Mouse (Mus musculus) megakaryocyte, adult 5-6 weeks (primary cell): ENCODE results near the gene Ppp1r8. TPM values are rescaled to one million over a fixed set of nuclear protein-coding genes. Genes with fewer than 3 reads are reported as not detected.
A peak's percentile ranks its signal among the peaks of the same experiment; 100 is the strongest.

Experiments
- ATAC-seq: 2 replicates; pipeline ENCODE4 v1.8.0; 2016; ENCODE audit warnings: mild to moderate bottlenecking, inconsistent platforms; ENCODE audit not compliant: poor library complexity, severe bottlenecking
- total RNA-seq, 2 experiments: library from RNA; stranded (forward) in 1 of 2; stranded (reverse) in 1 of 2; fragments of 153-499, 151-499 nt in 1 of 2; fragments of 221-1000, 200-1000 nt in 1 of 2; gene quantifications; 2 replicates each; pipeline versions ENCODE4 v1.2.3 to v1.2.4; 2015 to 2017

The Ppp1r8 gene
- total RNA-seq (2015) (25.7 and 29.6 TPM in 2 replicates), total RNA-seq (2017) (46.1 and 50.1 TPM in 2 replicates)

GRCm38 (mm10) chr4:132842970-132843704, at the start of gene Ppp1r8:
Ppp1r8 (minus strand) TSS chr4:132843169.
- peak; percentile 99 for ATAC-seq

GRCm38 (mm10) chr4:132884844-132885374, 41.9 kb upstream of the Ppp1r8 start:
- no peak for ATAC-seq

DNA sequence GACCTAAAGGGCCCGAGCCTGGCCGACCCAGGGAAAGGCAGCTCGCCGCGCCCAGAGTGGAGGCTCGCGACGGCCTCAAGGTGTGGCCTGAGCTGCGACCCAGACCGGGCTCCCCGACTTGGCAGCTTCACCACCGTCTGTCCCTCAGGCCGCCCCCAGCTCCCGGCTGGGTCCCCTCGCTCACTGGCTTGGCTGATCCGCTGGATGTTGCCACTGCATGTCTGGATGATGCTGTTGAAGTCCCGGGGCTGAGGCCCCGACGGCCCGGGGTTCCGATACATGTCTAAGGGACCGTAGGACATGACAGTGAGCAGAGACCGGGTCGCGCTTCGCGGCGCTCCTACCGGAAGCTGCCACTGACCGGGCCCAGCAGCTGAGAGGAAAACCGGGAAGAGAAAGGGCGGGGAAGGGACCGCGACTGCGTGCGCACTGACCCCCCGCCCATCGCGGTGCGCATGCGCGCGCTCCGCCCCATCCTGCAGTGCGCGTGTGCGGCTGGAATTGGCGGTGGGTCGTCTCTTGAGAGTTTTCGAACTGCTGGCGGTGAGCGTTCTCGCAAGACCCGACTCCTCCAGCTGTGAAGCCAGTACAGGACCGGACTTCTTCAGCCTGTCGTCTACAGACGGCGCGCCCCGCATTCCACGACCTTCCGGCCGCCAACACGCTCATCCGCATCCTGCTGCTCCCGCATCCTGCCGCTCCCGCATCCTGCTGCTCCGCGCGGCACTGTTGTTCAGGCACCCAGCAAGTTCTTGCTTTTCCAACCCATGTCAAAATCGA, 41.3 kb upstream of the Ppp1r8 start, which contains the start of gene Stx12:
Stx12 (minus strand) TSS at position 446 of the 780 bp plus-strand sequence.
- ATAC-seq = peak; percentile 71

DNA sequence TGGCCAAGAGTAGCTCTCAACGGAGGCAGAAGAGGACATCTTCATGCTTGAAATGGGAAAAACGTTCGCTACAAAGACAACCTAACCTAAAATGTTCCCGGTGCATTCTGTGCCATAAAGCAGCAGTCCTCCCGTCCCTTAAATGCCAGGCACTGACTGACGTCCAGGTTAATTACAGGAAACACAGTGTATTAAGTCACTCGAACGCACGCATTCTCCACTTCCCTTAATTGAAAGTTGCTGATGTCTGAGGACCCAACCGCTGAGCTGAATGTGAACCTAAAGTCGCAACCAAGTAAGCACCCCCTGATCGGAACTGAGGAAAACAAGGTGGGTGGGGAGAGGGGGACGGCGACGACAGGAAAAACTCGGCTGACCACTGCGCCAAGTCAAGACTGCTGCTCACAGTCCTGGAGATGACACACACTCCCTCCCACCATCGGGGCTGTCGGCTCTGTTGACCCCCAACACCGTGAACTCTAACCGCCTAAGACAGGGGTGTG, 40.6 kb upstream of the Ppp1r8 start:
- peak; percentile 73 for ATAC-seq

DNA sequence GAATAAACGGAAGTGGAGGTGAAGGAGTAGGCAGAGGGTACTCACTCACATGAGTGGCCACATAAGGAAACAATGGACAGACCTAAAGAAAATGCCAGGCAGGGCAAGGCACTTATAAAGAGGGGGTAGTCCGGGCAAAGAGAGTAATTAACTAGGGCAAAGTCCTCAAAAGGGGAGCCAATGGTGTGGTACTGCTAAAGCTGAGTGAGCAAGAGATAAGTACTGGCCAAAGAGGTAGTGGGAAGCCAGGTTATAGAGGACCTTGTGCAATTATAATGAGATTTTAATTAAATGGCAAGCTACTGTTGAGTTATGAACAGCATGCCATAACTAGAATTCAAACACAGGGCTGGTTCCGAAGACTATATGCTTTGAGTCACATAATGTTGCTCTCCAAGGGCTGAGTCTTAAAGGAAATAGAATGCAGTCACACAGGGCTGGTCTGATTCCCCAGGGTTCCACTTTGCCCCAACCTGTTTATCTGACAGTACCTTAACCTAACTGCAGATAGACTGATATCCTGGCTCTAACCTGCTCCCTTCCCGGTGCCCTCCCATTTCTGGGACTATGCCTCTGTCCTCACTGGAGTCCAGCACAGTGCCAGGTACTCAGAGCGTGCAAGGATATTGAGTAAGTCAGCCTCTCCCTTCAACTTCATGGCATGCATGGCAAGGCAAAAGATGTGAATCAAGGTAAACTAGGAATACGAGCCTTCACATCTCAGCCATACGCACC, 31.6 kb upstream of the Ppp1r8 start:
- ATAC-seq = no peak

DNA sequence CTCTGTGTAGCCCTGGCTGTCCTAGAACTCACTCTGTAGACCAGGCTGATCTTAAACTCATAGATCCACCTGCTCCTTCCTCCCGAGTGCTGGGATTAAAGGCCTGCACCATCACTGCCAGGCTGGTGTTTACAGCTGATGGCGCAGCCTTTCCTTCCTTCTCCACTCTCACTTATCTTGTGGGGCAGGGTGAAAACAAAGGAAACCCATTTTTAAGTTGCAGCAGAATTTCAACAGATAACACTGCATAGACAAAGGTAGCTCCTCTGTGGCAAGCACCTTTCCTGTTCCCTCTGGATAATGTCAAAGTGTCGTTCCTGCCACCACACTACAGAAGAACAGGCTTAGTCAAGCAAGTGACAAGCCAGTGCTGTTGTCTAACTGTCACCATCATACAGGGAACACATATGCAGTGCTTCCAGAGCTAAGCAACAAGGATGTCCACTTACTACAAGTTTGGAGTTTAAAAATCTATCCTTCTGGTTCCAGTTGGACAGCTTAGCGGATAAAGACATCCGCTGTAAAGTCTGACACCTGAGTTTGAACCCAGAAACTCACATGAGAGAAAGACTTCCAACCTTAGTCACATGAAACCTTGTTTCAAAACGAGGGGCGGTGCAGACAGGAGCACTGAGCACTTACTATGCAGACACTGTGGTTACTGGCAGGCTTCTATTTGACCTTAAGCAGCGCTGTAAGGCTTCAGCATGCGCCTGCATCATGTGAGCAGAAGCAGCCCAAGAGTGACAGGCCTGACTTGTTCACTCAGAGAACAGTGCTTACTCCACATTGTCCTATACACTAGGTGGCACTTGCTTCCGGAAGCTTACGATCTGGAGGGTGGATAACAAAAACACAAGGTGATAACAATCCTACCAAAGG, 30.8 kb upstream of the Ppp1r8 start:
- ATAC-seq = no peak

GRCm38 (mm10) chr4:132871116-132871515, 28.1 kb upstream of the Ppp1r8 start:
- no peak for ATAC-seq

- no peak for ATAC-seq
Measured at GRCm38 (mm10) chr4:132864856-132865255, 21.9 kb upstream of the Ppp1r8 start.

- ATAC-seq = no peak
Measured at GRCm38 (mm10) chr4:132863012-132863411, 20.0 kb upstream of the Ppp1r8 start.

DNA sequence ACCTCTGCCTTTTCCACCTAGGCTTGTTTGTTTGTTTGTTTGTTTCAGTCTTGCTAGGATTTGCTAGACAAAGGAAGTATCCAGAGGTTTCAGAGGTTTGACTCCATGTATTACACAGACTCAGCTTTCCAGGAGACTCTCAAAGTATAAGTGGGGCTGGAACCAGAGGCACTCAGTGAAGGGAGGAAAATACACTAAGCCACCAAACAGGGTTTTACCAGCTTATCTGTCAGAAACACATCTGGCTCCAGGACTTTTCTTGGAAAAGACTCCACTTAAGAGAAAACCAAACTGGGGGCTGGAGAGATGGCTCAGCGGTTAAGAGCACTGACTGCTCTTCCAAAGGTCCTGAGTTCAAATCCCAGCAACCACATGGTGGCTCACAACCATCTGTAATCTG, 17.9 kb upstream of the Ppp1r8 start:
- no peak for ATAC-seq

DNA sequence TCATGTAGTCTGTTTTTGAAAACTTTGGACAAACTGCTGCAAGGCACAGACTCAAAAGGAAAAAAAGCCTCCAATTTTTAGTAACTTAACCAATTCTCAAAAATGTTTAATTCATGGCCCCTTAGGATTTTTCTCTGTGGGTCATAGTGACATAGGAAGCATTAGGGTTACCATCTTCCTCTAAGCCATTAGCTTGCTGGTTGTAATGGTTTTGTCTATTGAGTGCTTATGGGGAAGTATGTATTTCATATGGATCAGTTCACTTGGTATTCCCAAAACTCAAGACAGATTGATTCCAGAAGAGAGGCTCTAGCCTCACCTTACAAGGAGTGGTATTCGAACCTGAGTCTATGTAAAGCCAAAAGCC, 719 bp upstream of the Ppp1r8 start:
- ATAC-seq = no peak

- peak; percentile 45 for ATAC-seq
Measured at GRCm38 (mm10) chr4:132842281-132842906, 575 bp downstream of the Ppp1r8 start.

GRCm38 (mm10) chr4:132841493-132841892, 1.5 kb downstream of the Ppp1r8 start:
- no peak for ATAC-seq

- peak; percentile 95 for ATAC-seq
Measured at GRCm38 (mm10) chr4:132823614-132824366, 19.2 kb downstream of the Ppp1r8 start.

DNA sequence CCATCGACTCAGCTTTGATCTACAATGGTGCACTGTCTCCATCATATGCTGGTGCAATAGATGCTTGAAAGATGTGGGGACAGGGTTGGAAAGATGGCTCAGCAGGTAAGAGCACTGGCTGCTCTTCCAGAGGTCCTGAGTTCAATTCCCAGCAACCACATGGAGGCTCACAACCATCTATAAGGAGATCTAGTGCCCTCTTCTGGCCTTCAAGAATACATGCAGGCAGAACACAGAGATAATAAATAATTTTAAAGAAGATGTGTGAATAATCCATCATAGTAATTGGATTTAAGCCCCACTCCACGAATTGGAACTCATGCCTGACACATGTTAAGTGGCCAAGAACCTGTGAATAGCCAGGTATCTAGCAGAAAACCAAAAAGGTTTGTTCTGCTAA, 24.5 kb downstream of the Ppp1r8 start:
- ATAC-seq = no peak

GRCm38 (mm10) chr4:132816855-132817254, 26.1 kb downstream of the Ppp1r8 start:
- no peak; the same call in 1 of the 2 replicates for ATAC-seq

- peak; percentile 95 for ATAC-seq
Measured at GRCm38 (mm10) chr4:132816404-132816803, 26.6 kb downstream of the Ppp1r8 start.

DNA sequence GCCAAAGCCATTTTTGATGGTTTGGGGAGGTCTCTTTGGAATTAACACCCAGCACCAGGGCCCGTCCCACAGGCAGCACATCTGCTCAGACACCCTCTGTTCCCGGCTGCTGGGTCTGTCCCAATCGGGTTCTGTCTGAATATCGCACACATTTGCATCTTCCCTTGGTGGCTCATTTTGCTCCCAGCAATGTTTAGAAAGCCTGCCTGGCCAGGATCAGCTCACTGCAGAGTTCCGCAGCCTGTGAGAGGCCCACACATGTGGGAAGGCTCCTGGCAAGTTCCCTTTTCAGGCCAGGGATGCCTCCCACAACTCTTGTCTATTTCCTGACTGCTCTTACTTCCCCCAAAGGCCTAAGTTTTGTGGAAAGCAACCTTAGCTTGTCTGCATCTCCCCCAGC, 33.3 kb downstream of the Ppp1r8 start:
- ATAC-seq = peak; percentile 72
